Mouse (Mus musculus) effector memory CD4-positive, alpha-beta T cell, adult 7 months (primary cell): ENCODE measurements around the gene Wnt11. TPM values are rescaled to one million over a fixed set of nuclear protein-coding genes. Genes with fewer than 3 reads are reported as not detected.

Experiments used
- polyA plus RNA-seq: library from polyadenylated mRNA; unstranded; fragments of 100-300 nt; shearing (Covaris generic); gene quantifications from one replicate; pipeline ENCODE4 v1.2.1, GENCODE M21; 2017

Gene Wnt11
- polyA plus RNA-seq = not detected

GRCm38 (mm10) chr7:98834711-98835321 lies at the start of gene Wnt11:
Gene Wnt11 (plus strand): TSS chr7:98835112.

Other genes with a start within 250 kb of the Wnt11 start
- 84.8 TPM for gene Emsy, start 178.3 kb upstream of the Wnt11 start, polyA plus RNA-seq
- gene Thap12, start 132.0 kb upstream of the Wnt11 start, polyA plus RNA-seq = 61.0 TPM